Mouse (Mus musculus): Measurements from ENCODE around the gene Ttll10. TPM values are rescaled to one million over a fixed set of nuclear protein-coding genes. Genes with fewer than 3 reads are reported as not detected.
A peak's percentile ranks its signal among the peaks of the same experiment; 100 is the strongest.

The Ttll10 gene
- polyA plus RNA-seq, 1 experiment, result 16.3 TPM

- no peak for DNase-seq (ENCODE audit: low spot score)
Observed at GRCm38 (mm10) chr4:156024184-156024583, 35.0 kb downstream of the Ttll10 start.

DNA sequence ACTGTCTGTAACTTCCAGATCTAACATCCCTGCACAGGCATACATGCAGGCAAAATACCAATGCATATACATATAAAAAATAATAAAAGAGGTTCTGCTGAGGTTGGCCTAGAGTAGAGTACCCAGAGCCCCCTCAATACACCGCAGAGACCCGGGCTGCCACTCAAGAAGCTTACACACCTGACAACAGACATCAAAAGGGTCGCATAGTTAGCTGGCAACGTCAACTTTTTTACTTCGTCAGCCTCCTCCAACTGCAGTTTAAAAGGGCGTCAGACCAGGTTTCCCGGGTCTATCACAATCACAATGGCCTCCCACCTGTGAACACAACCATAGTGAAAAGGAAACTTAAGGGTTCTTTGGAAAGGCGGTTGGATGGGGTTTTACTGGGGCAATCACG is 35.7 kb downstream of the Ttll10 start:
- DNase-seq (ENCODE audit: low spot score), result no peak

DNA sequence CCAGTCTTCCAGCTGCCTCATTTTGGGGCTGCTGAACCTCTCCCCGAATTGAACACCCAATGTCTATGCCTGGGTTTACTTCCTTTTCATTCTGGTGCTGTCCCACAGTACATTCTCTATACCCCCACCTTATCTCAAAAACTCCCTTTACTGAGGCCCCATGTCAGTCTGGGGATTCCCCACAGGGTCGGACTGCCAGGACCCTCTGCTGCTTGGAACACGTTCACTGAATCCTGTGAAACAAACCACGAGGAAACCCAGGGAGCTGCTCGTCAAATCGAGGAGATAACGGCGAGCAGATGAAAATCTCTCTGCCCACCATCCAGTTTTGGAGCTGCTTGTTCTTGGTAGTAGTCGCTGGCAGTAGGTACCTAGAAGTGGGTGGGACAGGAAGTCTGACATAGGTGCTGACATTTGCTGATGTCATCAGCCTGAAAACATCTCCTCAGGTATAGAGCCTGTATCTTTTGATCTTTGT is 37.2 kb downstream of the Ttll10 start:
- no peak for DNase-seq (ENCODE audit: low spot score)

- DNase-seq (ENCODE audit: low spot score), result no peak
Observed at GRCm38 (mm10) chr4:156021381-156021780, 37.8 kb downstream of the Ttll10 start.

GRCm38 (mm10) chr4:156019771-156020170 is 39.4 kb downstream of the Ttll10 start:
- no peak for DNase-seq (ENCODE audit: low spot score)

DNA sequence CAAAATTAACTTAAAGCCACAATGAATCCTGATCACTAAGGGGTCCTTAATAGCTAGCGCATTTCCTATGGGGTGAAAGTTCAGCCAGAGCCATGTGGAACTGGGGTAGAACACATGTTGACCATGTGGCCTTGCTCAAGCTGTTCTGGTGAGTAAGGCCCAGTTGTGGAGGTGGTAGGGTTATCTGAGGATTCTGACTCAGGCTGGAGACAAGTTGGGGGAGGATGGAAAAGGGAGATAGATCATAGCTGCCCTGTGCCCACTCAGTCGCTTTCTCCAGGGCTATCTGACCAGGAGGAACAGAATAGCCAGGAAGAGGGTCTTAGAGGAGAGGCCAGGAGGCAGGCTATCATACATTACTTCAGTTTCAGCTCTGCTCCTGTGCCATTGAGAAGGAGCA is 44.8 kb downstream of the Ttll10 start:
- no peak for DNase-seq (ENCODE audit: low spot score)

- no peak for DNase-seq (ENCODE audit: low spot score)
Observed at GRCm38 (mm10) chr4:156013637-156014036, 45.6 kb downstream of the Ttll10 start, which contains the start of gene Tnfrsf4. Gene Tnfrsf4, plus strand, starts transcription at chr4:156013843.

GRCm38 (mm10) chr4:156008369-156008768 is 50.8 kb downstream of the Ttll10 start:
- DNase-seq (ENCODE audit: low spot score), result no peak

GRCm38 (mm10) chr4:156004109-156004508 is 55.1 kb downstream of the Ttll10 start:
- no peak for DNase-seq (ENCODE audit: low spot score)

GRCm38 (mm10) chr4:155993606-155994005 is 65.6 kb downstream of the Ttll10 start:
- no peak for DNase-seq (ENCODE audit: low spot score)

DNA sequence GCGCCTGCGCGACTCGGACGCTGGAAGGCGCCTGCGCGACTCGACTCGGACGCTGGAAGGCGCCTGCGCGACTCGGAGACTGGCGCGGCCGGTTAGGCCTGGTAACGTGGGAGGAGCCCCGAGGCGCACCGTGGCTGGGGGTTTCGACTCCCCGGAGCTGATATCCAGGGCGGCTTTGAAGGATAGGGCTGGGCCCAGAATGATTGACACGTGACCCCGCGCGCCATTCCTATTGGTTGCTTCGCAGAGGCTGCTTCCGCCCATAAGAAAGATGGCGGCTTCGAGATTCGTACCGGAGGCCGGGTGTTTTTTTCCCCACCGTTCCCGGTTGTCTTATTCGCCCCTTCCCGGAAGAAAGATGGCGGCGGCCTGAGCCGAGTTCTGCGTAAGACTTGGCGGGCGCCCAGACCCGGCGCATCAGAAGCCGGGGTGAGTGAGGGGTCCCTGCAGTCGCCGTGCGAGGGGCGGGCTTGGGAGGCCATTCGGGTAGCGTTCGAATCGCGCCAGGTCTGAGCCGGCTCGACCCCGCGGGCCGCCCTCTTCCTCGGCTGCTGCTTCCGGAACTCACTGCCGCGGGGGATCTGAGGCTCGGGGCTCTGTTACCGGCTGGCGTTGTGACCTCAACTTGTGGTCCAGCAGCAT is 66.2 kb downstream of the Ttll10 start:
- peak; percentile 98 for DNase-seq (ENCODE audit: low spot score)

- DNase-seq (ENCODE audit: low spot score), result peak; percentile 82
Observed at GRCm38 (mm10) chr4:155992241-155992905, 66.8 kb downstream of the Ttll10 start, which contains the start of the genes B3galt6 and Sdf4. Gene B3galt6, minus strand, starts transcription at chr4:155992649. Gene Sdf4, plus strand, starts transcription at chr4:155992872.

DNA sequence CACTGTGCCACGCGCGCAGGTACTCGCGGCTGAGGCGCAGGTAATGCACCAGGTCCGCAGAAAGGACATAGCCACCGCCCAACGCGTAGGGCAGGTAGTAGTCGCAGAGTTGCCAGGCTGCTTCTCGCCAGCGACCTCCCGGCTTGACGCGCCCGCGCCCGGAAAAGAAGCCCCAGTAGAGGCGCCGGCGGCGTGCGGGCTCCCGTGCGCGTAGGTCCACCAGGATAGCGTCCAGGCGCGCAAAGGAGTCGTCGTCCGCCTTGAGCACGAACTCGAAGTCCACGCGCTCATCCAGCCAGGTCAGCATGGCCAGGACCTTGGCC is 67.3 kb downstream of the Ttll10 start:
- no peak for DNase-seq (ENCODE audit: low spot score)

DNA sequence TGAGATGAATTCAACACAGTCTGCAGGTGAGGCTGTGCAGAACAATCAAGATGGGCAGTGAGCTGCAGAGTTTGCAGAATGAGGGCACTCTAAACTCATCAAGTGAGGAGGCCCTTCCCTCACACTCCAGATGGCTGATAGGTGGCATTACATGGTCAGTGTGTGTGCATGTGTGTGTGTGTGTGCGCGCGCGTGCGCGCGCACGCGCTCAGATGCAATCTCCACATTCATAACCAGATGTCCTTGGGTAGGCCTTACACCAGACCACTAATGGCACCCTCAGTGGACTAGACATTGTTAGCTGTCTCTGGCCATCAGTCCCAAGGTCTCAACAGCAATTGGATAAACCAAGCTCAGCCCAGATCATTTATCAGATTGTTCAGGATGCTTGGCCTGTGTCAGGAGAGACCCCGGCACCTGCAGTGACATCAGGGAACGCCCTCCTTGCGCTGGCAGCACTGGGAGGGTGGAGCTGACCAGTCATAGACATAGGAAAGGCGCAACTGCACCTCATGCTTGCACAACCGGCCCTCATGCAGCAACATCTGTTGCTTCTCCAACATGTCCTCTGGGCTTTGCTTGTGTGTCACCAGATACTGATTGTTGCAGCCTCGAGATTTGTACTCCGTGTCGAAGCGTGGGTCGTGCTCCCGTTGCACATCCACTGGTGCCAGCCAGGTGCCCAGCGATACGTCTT is 67.9 kb downstream of the Ttll10 start:
- no peak for DNase-seq (ENCODE audit: low spot score)

Other genes starting within 250 kb of the Ttll10 start
- 161 and 233 TPM in 2 replicates for gene Ccnl2, start 246.9 kb downstream of the Ttll10 start, polyA plus RNA-seq (2012; rRNA removed)
- gene Aurkaip1, start 228.1 kb downstream of the Ttll10 start, polyA plus RNA-seq (2012; rRNA removed), result 110 and 122 TPM in 2 replicates
- 377 and 402 TPM in 2 replicates for gene Mxra8, start 219.7 kb downstream of the Ttll10 start, polyA plus RNA-seq (2012; rRNA removed)
- 58.9 and 76.5 TPM in 2 replicates for gene Dvl1, start 212.0 kb downstream of the Ttll10 start, polyA plus RNA-seq (2012; rRNA removed)
- 0.91 and 1.3 TPM in 2 replicates for gene Tas1r3, start 196.1 kb downstream of the Ttll10 start, polyA plus RNA-seq (2012; rRNA removed)
- 17.1 and 18.5 TPM in 2 replicates for gene Cptp, start 190.0 kb downstream of the Ttll10 start, polyA plus RNA-seq (2012; rRNA removed)
- gene Ints11, start 189.9 kb downstream of the Ttll10 start, polyA plus RNA-seq (2012; rRNA removed), result 26.5 and 32.3 TPM in 2 replicates
- 43.7 and 55.5 TPM in 2 replicates for gene Pusl1, start 167.6 kb downstream of the Ttll10 start, polyA plus RNA-seq (2012; rRNA removed)
- 23.7 and 29.2 TPM in 2 replicates for gene Acap3, start 167.6 kb downstream of the Ttll10 start, polyA plus RNA-seq (2012; rRNA removed)
- 55.1 and 63.4 TPM in 2 replicates for gene Ube2j2, start 115.6 kb downstream of the Ttll10 start, polyA plus RNA-seq (2012; rRNA removed)
- 27.5 and 29.9 TPM in 2 replicates for gene C1qtnf12, start 97.1 kb downstream of the Ttll10 start, polyA plus RNA-seq (2012; rRNA removed)
- 5.3 and 6.1 TPM in 2 replicates for gene B3galt6, start 66.8 kb downstream of the Ttll10 start, polyA plus RNA-seq (2012; rRNA removed)
- 75.8 and 106 TPM in 2 replicates for gene Sdf4, start 66.5 kb downstream of the Ttll10 start, polyA plus RNA-seq (2012; rRNA removed)
- 3.0 and 3.9 TPM in 2 replicates for gene Tnfrsf4, start 45.6 kb downstream of the Ttll10 start, polyA plus RNA-seq (2012; rRNA removed)
- 2.1 and 3.4 TPM in 2 replicates for gene Tnfrsf18, start 33.2 kb downstream of the Ttll10 start, polyA plus RNA-seq (2012; rRNA removed)
- gene 9430015G10Rik, start 50.6 kb upstream of the Ttll10 start, polyA plus RNA-seq (2012; rRNA removed), result 19.0 and 22.4 TPM in 2 replicates
- 2.7 and 3.5 TPM in 2 replicates for gene Rnf223, start 71.1 kb upstream of the Ttll10 start, polyA plus RNA-seq (2012; rRNA removed)
- gene Agrn, start 138.1 kb upstream of the Ttll10 start, polyA plus RNA-seq (2012; rRNA removed), result 124 and 139 TPM in 2 replicates
- 15.0 and 15.6 TPM in 2 replicates for gene Isg15, start 141.4 kb upstream of the Ttll10 start, polyA plus RNA-seq (2012; rRNA removed)
- gene AW011738, start 143.9 kb upstream of the Ttll10 start, polyA plus RNA-seq (2012; rRNA removed), result 3.0 and 3.1 TPM in 2 replicates
- 0.10 and 0.18 TPM in 2 replicates for gene Perm1, start 156.5 kb upstream of the Ttll10 start, polyA plus RNA-seq (2012; rRNA removed)
- gene Plekhn1, start 175.4 kb upstream of the Ttll10 start, polyA plus RNA-seq (2012; rRNA removed), result 86.6 and 88.2 TPM in 2 replicates
- gene Noc2l, start 176.6 kb upstream of the Ttll10 start, polyA plus RNA-seq (2012; rRNA removed), result 57.9 and 67.2 TPM in 2 replicates
- 0.21 and 0.22 TPM in 2 replicates for gene Samd11, start 196.2 kb upstream of the Ttll10 start, polyA plus RNA-seq (2012; rRNA removed)